Mouse (Mus musculus) embryonic facial prominence, embryonic 11.5 days (tissue): ENCODE data around the gene Plcd3. TPM values are rescaled to one million over a fixed set of nuclear protein-coding genes. Genes with fewer than 3 reads are reported as not detected.

ENCODE experiments used
- ATAC-seq: fragments of 200-750 bp; cut with Nextera tagmentation; replicated peaks from 2 replicates; pipeline ENCODE4 v1.8.0; 2017; ENCODE audit warnings: low read depth; ENCODE audit not compliant: insufficient number of reproducible peaks, low FRiP score, low TSS enrichment
- DNase-seq: peaks from one replicate; pipeline ENCODE4 v3.0.0-alpha.2; 2015; ENCODE audit warnings: low spot score
- H3K27ac ChIP-seq: fragments of 300-500 bp; sonication (generic); replicated peaks from 2 replicates; pipeline ENCODE4 v1.5.1; 2014; ENCODE audit warnings: mild to moderate bottlenecking, low read depth, low read length, control low read depth
- H3K27me3 ChIP-seq: fragments of 300-500 bp; sonication (generic); 2 replicates; pipeline ENCODE4 v1.6.1; 2014; ENCODE audit warnings: mild to moderate bottlenecking, low read length, moderate library complexity, mixed read lengths; ENCODE audit not compliant: control insufficient read depth, insufficient read depth
- H3K36me3 ChIP-seq: fragments of 300-500 bp; sonication (generic); replicated peaks from 2 replicates; pipeline ENCODE4 v1.6.1; 2014; ENCODE audit warnings: low read depth, mild to moderate bottlenecking, low read length, moderate library complexity, mixed read lengths; ENCODE audit not compliant: control insufficient read depth, insufficient read depth
- H3K4me1 ChIP-seq: fragments of 300-500 bp; sonication (generic); 2 replicates; pipeline ENCODE4 v1.6.1; 2014; ENCODE audit warnings: low read length, mixed read lengths; ENCODE audit not compliant: control insufficient read depth, insufficient read depth
- H3K4me2 ChIP-seq: fragments of 300-500 bp; sonication (generic); 2 replicates; pipeline ENCODE4 v1.6.1; 2014; ENCODE audit warnings: low read depth, mild to moderate bottlenecking, control low read depth, low read length, moderate library complexity
- H3K4me3 ChIP-seq: fragments of 300-500 bp; sonication (generic); 2 replicates; pipeline ENCODE4 v1.5.1; 2014; ENCODE audit warnings: low read depth, low read length, control low read depth
- H3K9ac ChIP-seq: fragments of 300-500 bp; sonication (generic); replicated peaks from 2 replicates; pipeline ENCODE4 v1.6.1; 2014; ENCODE audit warnings: mild to moderate bottlenecking, control low read depth, low read length
- H3K9me3 ChIP-seq: fragments of 300-500 bp; sonication (generic); replicated peaks from 2 replicates; pipeline ENCODE4 v1.6.1; 2016; ENCODE audit warnings: mild to moderate bottlenecking, low read length, inconsistent platforms, mixed read lengths; ENCODE audit not compliant: control insufficient read depth
- WGBS: fragments of 180-500 bp; shearing (Covaris S2); extraction: QIAGEN DNeasy Blood & Tissue Kit; methylation state at CpG from one replicate; pipeline ENCODE4 v1.1.7; 2014; 5-methylcytosine and 5-hydroxymethylcytosine counted together
- polyA plus RNA-seq: library from polyadenylated mRNA; unstranded; fragments of >200 nt; fragmentation: Nextera tagmentation; extraction: Ambion mirVana; gene quantifications from 2 replicates; pipeline ENCODE4 v1.2.1, GENCODE M21; 2014

Plcd3 gene
- polyA plus RNA-seq, 1 experiment from 2014 or later: 0.87 TPM

- Histone ChIP-seq H3K27me3 (no peaks in the 10 kb centered on the region), H3K36me3 (no peaks in the 10 kb centered on the region), H3K4me1 (no peaks in the 10 kb centered on the region), H3K9me3 (no peaks in the 10 kb centered on the region), H3K4me2 (no peak overlapping the region; the same call in 1 of the 2 replicates), H3K9ac (no peak overlapping the region), H3K27ac (no peak overlapping the region), H3K4me3 (no peak overlapping the region)
- DNase-seq: no peak
- ATAC-seq: no peak
- 86% methylated on average over 3 of the region's 3 CpGs for WGBS
These were observed 74.6 kb downstream of the Plcd3 start for GRCm38 (mm10) chr11:103026901-103027300.

GRCm38 (mm10) chr11:103023974-103024373 lies 77.5 kb downstream of the Plcd3 start:
- WGBS: 88% methylated on average over 3 of the region's 3 CpGs
- H3K4me2 ChIP-seq: no peak overlapping the region
- ATAC-seq (no peak), DNase-seq (no peak)
- no peaks in the 10 kb centered on the region for H3K36me3 ChIP-seq
- no peaks in the 10 kb centered on the region for H3K9me3 ChIP-seq
- H3K4me3 ChIP-seq: no peak overlapping the region
- no peak overlapping the region for H3K27ac ChIP-seq
- H3K4me1 ChIP-seq: no peaks in the 10 kb centered on the region
- no peak overlapping the region for H3K9ac ChIP-seq
- H3K27me3 ChIP-seq: no peaks in the 10 kb centered on the region

- H3K36me3 ChIP-seq: no peaks in the 10 kb centered on the region
- no peak overlapping the region for H3K9ac ChIP-seq
- no peak for ATAC-seq
- no peak for DNase-seq
- no peak overlapping the region for H3K27ac ChIP-seq
- H3K4me2 ChIP-seq: no peak overlapping the region
- H3K9me3 ChIP-seq: no peaks in the 10 kb centered on the region
- no peak overlapping the region for H3K4me3 ChIP-seq
- H3K4me1 ChIP-seq: no peaks in the 10 kb centered on the region
- no peaks in the 10 kb centered on the region for H3K27me3 ChIP-seq
- 74% methylated on average over 3 of the region's 3 CpGs for WGBS
These were observed 80.6 kb downstream of the Plcd3 start for GRCm38 (mm10) chr11:103020713-103021335.

Other genes starting within 250 kb of the Plcd3 start
- gene Eftud2, start 220.7 kb downstream of the Plcd3 start, polyA plus RNA-seq: 246 and 257 TPM in 2 replicates
- 1.00 and 1.5 TPM in 2 replicates for gene Ccdc103, start 220.5 kb downstream of the Plcd3 start, polyA plus RNA-seq
- gene Fam187a, start 216.5 kb downstream of the Plcd3 start, polyA plus RNA-seq: not detected in 2 replicates
- gene Gfap, start 200.7 kb downstream of the Plcd3 start, polyA plus RNA-seq: 0.22 and 0.25 TPM in 2 replicates
- 7.1 and 7.4 TPM in 2 replicates for gene Kif18b, start 176.5 kb downstream of the Plcd3 start, polyA plus RNA-seq
- 4.0 and 4.1 TPM in 2 replicates for gene C1ql1, start 155.0 kb downstream of the Plcd3 start, polyA plus RNA-seq
- 48.6 and 49.6 TPM in 2 replicates for gene Nmt1, start 73.5 kb downstream of the Plcd3 start, polyA plus RNA-seq
- 273 and 276 TPM in 2 replicates for gene Dcakd, start 73.3 kb downstream of the Plcd3 start, polyA plus RNA-seq
- gene Acbd4, start within 50 bp of the Plcd3 start, polyA plus RNA-seq: 6.4 and 7.8 TPM in 2 replicates
- 5.3 and 5.6 TPM in 2 replicates for gene Hexim1, start 14.6 kb upstream of the Plcd3 start, polyA plus RNA-seq
- gene Hexim2, start 30.8 kb upstream of the Plcd3 start, polyA plus RNA-seq: 7.1 and 8.3 TPM in 2 replicates
- 0.70 and 0.72 TPM in 2 replicates for gene Fmnl1, start 69.4 kb upstream of the Plcd3 start, polyA plus RNA-seq
- gene 1700023F06Rik, start 106.9 kb upstream of the Plcd3 start, polyA plus RNA-seq: 0.25 TPM in 2 replicates
- not detected in 2 replicates for gene Spata32, start 116.8 kb upstream of the Plcd3 start, polyA plus RNA-seq
- 1.9 and 2.9 TPM in 2 replicates for gene Map3k14, start 165.8 kb upstream of the Plcd3 start, polyA plus RNA-seq